Mouse (Mus musculus) heart, embryonic 11.5 days (tissue): ENCODE data around the gene Defb36. TPM values are rescaled to one million over a fixed set of nuclear protein-coding genes. Genes with fewer than 3 reads are reported as not detected.

Experiments
- ATAC-seq: fragments of 200-750 bp; cut with Nextera tagmentation; replicated peaks from 2 replicates; pipeline ENCODE4 v1.8.0; 2017; ENCODE audit warnings: moderate library complexity; ENCODE audit not compliant: insufficient number of reproducible peaks, low FRiP score, low TSS enrichment
- H3K27ac ChIP-seq: fragments of 300-500 bp; sonication (generic); 2 replicates; pipeline ENCODE4 v1.5.1; 2014; ENCODE audit warnings: mild to moderate bottlenecking, low read depth, low read length
- H3K27me3 ChIP-seq: fragments of 300-500 bp; sonication (generic); 2 replicates; pipeline ENCODE4 v1.6.1; 2014; ENCODE audit warnings: mild to moderate bottlenecking, low read length, mixed read lengths; ENCODE audit not compliant: control insufficient read depth, insufficient read depth
- H3K36me3 ChIP-seq: fragments of 300-500 bp; sonication (generic); 2 replicates; pipeline ENCODE4 v1.6.1; 2014; ENCODE audit warnings: mild to moderate bottlenecking, low read length, moderate library complexity, mixed read lengths; ENCODE audit not compliant: control insufficient read depth, insufficient read depth
- H3K4me1 ChIP-seq: fragments of 300-500 bp; sonication (generic); 2 replicates; pipeline ENCODE4 v1.6.1; 2014; ENCODE audit warnings: low read length; ENCODE audit not compliant: control insufficient read depth, insufficient read depth
- H3K4me2 ChIP-seq: fragments of 300-500 bp; sonication (generic); 2 replicates; pipeline ENCODE4 v1.6.1; 2014; ENCODE audit warnings: mild to moderate bottlenecking, moderate library complexity
- H3K4me3 ChIP-seq: fragments of 300-500 bp; sonication (generic); 2 replicates; pipeline ENCODE4 v1.5.1; 2014; ENCODE audit warnings: low read depth, low read length
- H3K9ac ChIP-seq: fragments of 300-500 bp; sonication (generic); 2 replicates; pipeline ENCODE4 v1.6.1; 2014; ENCODE audit warnings: mild to moderate bottlenecking, low read depth, low read length, moderate library complexity
- H3K9me3 ChIP-seq: fragments of 300-500 bp; sonication (generic); replicated peaks from 2 replicates; pipeline ENCODE4 v1.6.1; 2016; ENCODE audit warnings: low read length; ENCODE audit not compliant: control insufficient read depth
- whole genome bisulfite sequencing: fragments of 180-500 bp; shearing (Covaris S2); extraction: QIAGEN DNeasy Blood & Tissue Kit; methylation state at CpG from one replicate; pipeline ENCODE4 v1.1.7; 2014; ENCODE audit not compliant: insufficient replicate concordance; 5-methylcytosine and 5-hydroxymethylcytosine counted together
- polyA plus RNA-seq: library from polyadenylated mRNA; unstranded; fragments of >200 nt; fragmentation: Nextera tagmentation; extraction: Ambion mirVana; gene quantifications from 2 replicates; pipeline ENCODE4 v1.2.1, GENCODE M21; 2014

The Defb36 gene
- not detected in 2 replicates for polyA plus RNA-seq

DNA sequence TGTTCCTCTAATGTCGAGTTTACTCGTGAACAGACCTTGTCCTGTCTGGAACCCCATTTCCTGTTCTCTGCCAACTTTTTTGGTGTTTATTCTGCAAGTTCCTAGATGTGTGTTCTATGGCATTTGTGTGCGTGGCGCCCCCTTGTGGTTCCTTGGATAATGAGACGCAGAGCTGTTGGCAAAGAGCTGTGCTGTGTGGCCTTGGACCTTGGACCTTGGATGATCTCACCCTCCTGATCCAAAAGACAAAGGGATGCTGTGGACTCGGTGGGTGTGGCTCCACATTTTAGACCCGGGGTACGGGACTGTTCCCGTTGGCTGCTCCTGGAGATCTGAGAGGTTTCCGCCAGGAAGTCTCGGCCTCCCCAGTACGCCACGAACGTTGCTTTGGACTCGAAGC is at the start of gene Defb36:
Defb36 (plus strand) TSS at position 271 of the 400 bp plus-strand sequence.
- no peak for ATAC-seq
- H3K4me3 ChIP-seq = no peak within 1 kb of the TSS
- H3K4me1 ChIP-seq = no peaks in the 10 kb centered on the region
- no peaks in the 10 kb centered on the region; the same call in 1 of the 2 replicates for H3K9me3 ChIP-seq
- H3K27me3 ChIP-seq = no peaks in the 10 kb centered on the region
- no peak within 1 kb of the TSS for H3K9ac ChIP-seq
- no peak within 1 kb of the TSS for H3K27ac ChIP-seq
- WGBS = 79% methylated on average over 15 of the region's 15 CpGs
- no peaks in the 10 kb centered on the region for H3K36me3 ChIP-seq
- H3K4me2 ChIP-seq = no peak within 1 kb of the TSS

DNA sequence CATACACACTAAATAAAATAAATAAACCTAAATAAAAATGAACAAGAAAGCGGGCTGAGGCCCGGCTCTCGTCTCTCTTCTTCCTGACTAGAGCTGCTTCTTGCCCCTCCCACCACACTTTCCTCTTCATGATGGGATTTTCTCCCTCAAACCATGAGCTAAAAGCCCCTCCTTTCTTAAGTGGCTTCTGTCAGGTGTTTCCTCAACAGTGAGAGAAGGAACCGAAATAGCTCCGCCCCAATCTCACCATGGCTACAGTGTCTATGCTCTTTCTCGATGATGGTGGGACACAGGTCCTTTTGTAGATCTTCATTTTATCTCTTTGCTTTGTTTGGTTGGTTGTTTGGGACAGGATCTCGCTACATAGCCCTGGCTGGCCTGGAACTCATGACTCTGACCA is 47.5 kb upstream of the Defb36 start:
- WGBS = 86% methylated on average over 7 of the region's 7 CpGs
- H3K27ac ChIP-seq = no peak overlapping the region
- no peaks in the 10 kb centered on the region for H3K9me3 ChIP-seq
- no peak overlapping the region for H3K4me2 ChIP-seq
- no peak overlapping the region for H3K4me3 ChIP-seq
- H3K9ac ChIP-seq = no peak overlapping the region
- H3K4me1 ChIP-seq = no peaks in the 10 kb centered on the region
- no peaks in the 10 kb centered on the region for H3K27me3 ChIP-seq
- ATAC-seq = no peak
- no peaks in the 10 kb centered on the region for H3K36me3 ChIP-seq

DNA sequence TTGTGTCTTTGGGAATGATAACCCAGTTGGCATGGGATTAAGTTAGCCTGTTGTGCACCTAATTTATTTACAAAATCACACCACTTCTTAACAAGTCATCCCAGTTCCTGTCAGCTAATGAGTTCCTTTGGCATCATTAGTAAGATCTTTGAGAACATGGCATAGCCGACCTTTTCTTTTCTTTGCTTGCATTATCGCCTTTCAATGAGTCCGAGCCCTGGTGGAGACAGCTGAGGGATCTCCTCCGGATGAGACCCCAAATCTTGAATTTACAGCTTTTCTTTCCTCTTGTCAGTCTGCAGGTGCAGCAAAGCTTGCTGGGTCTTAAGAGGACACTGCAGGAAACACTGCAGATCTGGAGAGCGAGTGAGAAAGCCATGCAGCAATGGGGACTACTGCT is 35.1 kb upstream of the Defb36 start, which contains the start of gene Gm17416:
Gm17416 (plus strand) TSS at position 301 of the 400 bp plus-strand sequence.
- no peaks in the 10 kb centered on the region for H3K9me3 ChIP-seq
- WGBS = 84% methylated on average over 5 of the region's 5 CpGs
- H3K9ac ChIP-seq = no peak within 1 kb of the TSS
- no peak within 1 kb of the TSS for H3K4me2 ChIP-seq
- no peak within 1 kb of the TSS for H3K27ac ChIP-seq
- H3K36me3 ChIP-seq = no peaks in the 10 kb centered on the region
- no peak within 1 kb of the TSS for H3K4me3 ChIP-seq
- no peak for ATAC-seq
- H3K27me3 ChIP-seq = no peaks in the 10 kb centered on the region
- H3K4me1 ChIP-seq = no peaks in the 10 kb centered on the region

DNA sequence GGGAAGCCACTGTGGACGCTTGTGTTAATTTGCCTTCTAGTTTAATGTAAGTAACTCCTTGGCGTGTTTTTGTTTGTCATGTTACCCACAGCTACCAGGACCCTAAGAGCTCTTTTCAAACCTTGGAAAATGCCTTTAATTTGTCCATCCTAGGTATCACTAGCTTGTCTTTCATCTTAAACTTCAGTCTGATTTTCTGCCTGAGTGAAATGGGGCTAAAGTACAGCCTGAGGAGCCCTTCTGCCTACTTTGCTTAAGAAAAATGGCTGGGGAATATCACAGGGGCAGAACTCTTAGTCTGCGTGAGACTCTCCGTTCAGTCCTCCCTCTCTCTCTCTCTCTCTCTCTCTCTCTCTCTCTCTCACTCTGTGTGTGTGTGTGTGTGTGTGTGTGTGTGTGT is 34.2 kb upstream of the Defb36 start:
- Histone ChIP-seq H3K4me1 (no peaks in the 10 kb centered on the region), H3K9ac (no peak overlapping the region), H3K36me3 (no peaks in the 10 kb centered on the region), H3K27ac (no peak overlapping the region), H3K9me3 (no peaks in the 10 kb centered on the region), H3K4me2 (no peak overlapping the region), H3K4me3 (no peak overlapping the region), H3K27me3 (no peaks in the 10 kb centered on the region)
- WGBS = 73% methylated on average over 4 of the region's 4 CpGs
- ATAC-seq = no peak

DNA sequence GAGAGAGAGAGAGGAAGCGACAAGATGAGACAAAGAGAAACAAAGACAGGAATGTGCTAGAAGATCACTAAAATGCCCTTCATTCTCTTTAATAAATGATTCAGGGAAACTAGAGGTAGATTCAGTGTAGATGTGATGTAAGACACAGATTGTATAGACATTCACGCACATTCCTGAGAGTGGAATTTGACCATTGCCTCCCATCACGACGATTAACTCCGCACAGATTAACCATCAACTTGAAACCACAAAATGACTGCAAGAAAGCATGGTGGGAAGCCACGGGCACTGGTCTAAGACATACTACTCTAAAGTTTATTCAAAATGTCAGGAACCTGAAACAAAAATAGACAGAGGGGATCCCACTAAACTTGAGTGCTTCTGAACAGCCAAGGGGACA is 33.8 kb upstream of the Defb36 start:
- H3K27me3 ChIP-seq = no peaks in the 10 kb centered on the region
- no peak for ATAC-seq
- no peaks in the 10 kb centered on the region for H3K36me3 ChIP-seq
- H3K27ac ChIP-seq = no peak overlapping the region
- WGBS = 72% methylated on average over 6 of the region's 6 CpGs
- no peak overlapping the region for H3K4me2 ChIP-seq
- H3K9me3 ChIP-seq = no peaks in the 10 kb centered on the region
- H3K4me3 ChIP-seq = no peak overlapping the region
- no peak overlapping the region for H3K9ac ChIP-seq
- no peaks in the 10 kb centered on the region for H3K4me1 ChIP-seq

DNA sequence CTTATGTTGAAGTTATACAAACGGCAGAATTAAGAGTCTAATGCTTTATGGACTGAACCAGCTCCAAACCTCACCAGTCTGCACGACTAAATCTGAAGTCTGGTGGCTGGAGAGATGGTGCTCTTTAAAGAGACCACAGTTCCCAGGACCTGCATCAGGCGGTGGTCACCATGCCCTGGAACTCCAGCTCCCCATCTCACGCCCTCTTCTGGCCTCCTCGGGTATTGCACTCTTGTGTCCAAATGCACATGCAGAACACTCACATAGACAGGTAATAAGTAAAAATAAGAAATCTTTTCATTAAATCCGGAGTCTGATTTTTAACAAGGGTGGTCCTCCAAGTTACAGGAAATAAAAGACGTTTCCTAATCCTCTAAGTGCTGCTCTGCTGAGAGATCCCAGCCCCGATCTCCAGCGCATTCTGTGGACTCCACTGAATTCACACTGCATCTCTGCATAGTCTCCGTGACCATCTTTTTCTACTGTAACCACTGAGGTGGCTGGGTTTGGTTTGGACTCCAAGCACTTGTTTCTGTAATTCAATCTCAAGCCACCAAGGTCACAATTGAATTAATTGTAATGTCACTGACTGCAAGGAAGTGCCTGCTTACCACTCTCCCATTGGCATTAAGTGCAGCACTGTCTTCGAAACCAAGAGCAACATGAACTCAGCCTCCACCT is 31.9 kb upstream of the Defb36 start, which contains the start of gene Defb21:
Defb21 (plus strand) TSS at position 631 of the 681 bp plus-strand sequence.
- WGBS = 55% methylated on average over 11 of the region's 11 CpGs
- Histone ChIP-seq H3K4me1 (no peaks in the 10 kb centered on the region), H3K27me3 (no peaks in the 10 kb centered on the region), H3K9ac (no peak within 1 kb of the TSS), H3K4me2 (no peak within 1 kb of the TSS), H3K9me3 (no peaks in the 10 kb centered on the region), H3K4me3 (no peak within 1 kb of the TSS), H3K36me3 (no peaks in the 10 kb centered on the region), H3K27ac (no peak within 1 kb of the TSS)
- no peak for ATAC-seq

DNA sequence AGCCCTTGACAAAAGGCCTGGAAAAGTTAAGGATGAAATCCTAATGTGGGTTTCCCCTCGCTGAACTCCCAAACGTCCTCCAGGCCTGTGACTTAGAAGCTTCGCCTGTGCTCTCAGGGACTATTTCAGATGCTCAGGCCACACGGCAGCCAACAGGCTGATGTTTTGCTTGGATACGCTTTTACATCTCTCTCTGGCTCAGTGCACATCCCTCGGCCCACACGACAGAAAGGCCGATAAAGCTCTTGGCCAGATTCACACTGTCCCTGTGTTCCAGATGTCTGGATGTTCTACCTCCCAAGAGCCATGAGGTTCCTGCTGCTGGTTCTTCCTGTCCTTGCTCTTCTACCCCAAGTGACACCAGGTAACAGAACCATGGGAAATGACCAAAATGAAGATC is 30.6 kb upstream of the Defb36 start:
- Histone ChIP-seq H3K4me3 (no peak overlapping the region), H3K27ac (no peak overlapping the region), H3K9me3 (no peaks in the 10 kb centered on the region), H3K9ac (no peak overlapping the region), H3K27me3 (no peaks in the 10 kb centered on the region), H3K4me2 (no peak overlapping the region), H3K36me3 (no peaks in the 10 kb centered on the region), H3K4me1 (no peaks in the 10 kb centered on the region)
- WGBS = 84% methylated on average over 8 of the region's 8 CpGs
- ATAC-seq = no peak

DNA sequence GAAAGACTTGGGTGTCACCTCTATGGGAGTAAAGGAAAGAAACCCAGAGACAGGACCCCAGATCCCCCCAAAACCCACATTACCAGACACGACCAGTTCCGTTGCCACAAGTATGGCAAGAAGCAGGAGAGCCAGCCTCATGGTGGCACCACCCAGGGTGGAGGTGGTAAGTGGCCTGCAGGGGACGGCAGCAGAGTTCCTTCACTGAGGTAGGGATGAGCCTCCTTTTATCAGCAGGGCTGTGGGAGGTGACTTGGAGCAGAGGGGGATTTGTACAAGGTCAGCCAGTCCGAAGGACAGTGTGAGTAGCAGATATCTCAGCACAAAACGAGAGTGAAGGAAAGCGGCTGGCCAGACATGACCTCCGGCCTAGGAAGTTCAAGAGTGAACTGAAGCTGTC is 24.0 kb upstream of the Defb36 start, which contains the start of gene Defb19:
Defb19 (minus strand) TSS at position 206 of the 400 bp plus-strand sequence.
- WGBS = 49% methylated on average over 7 of the region's 7 CpGs
- Histone ChIP-seq H3K36me3 (no peaks in the 10 kb centered on the region), H3K4me2 (no peak within 1 kb of the TSS), H3K27ac (no peak within 1 kb of the TSS), H3K4me3 (no peak within 1 kb of the TSS), H3K4me1 (peaks cover 6% of the 10 kb centered on the region), H3K9ac (no peak within 1 kb of the TSS), H3K9me3 (no peaks in the 10 kb centered on the region), H3K27me3 (no peaks in the 10 kb centered on the region)
- no peak for ATAC-seq

DNA sequence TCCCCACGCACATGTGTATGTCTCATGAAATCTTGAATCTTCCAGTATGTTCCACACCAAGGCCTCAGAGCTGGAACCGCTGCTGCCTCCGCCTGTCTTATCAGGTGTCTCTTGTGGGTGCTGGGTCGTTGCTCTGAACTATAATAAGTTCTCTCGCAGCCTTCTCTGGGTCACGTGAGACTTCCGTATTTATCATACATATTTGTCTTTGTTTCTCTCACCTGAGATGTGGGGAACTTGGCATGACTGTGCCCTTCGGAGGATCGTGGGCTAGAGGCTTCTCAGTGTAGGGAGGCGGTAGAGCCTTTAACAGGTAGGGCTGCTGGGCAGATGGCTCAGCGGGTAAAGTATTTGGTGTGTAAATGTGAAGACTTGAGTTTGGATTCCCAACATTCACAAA is 23.5 kb upstream of the Defb36 start:
- H3K9me3 ChIP-seq = no peaks in the 10 kb centered on the region
- no peaks in the 10 kb centered on the region for H3K27me3 ChIP-seq
- H3K36me3 ChIP-seq = no peaks in the 10 kb centered on the region
- no peak overlapping the region for H3K27ac ChIP-seq
- H3K4me1 ChIP-seq = peaks cover 6% of the 10 kb centered on the region
- H3K4me2 ChIP-seq = no peak overlapping the region
- ATAC-seq = no peak
- no peak overlapping the region for H3K4me3 ChIP-seq
- 63% methylated on average over 11 of the region's 11 CpGs for WGBS
- H3K9ac ChIP-seq = no peak overlapping the region
